Mouse (Mus musculus) forebrain, embryonic 11.5 days (tissue): ENCODE measurements around the gene Spock1. TPM values are rescaled to one million over a fixed set of nuclear protein-coding genes. Genes with fewer than 3 reads are reported as not detected.
A peak's percentile ranks its signal among the peaks of the same experiment; 100 is the strongest.

Source experiments
- ATAC-seq: fragments of 200-750 bp; cut with Nextera tagmentation; replicated peaks from 2 replicates; pipeline ENCODE4 v1.8.0; 2017; ENCODE audit warnings: moderate TSS enrichment; ENCODE audit not compliant: low FRiP score
- DNase-seq: peaks from one replicate; pipeline ENCODE4 v3.0.0-alpha.2; 2017; ENCODE audit warnings: low spot score
- H3K27ac ChIP-seq: fragments of 300-500 bp; sonication (generic); 2 replicates; pipeline ENCODE4 v1.5.1; 2014; ENCODE audit warnings: low read depth, low read length
- H3K27me3 ChIP-seq: fragments of 300-500 bp; sonication (generic); 2 replicates; pipeline ENCODE4 v1.6.1; 2014; ENCODE audit warnings: mild to moderate bottlenecking, low read length, mixed read lengths; ENCODE audit not compliant: control insufficient read depth, insufficient read depth
- H3K36me3 ChIP-seq: fragments of 300-500 bp; sonication (generic); 2 replicates; pipeline ENCODE4 v1.6.1; 2014; ENCODE audit warnings: mild to moderate bottlenecking, low read length, moderate library complexity, mixed read lengths; ENCODE audit not compliant: control insufficient read depth, insufficient read depth
- H3K4me1 ChIP-seq: fragments of 300-500 bp; sonication (generic); replicated peaks from 2 replicates; pipeline ENCODE4 v1.6.1; 2014; ENCODE audit warnings: low read length, mixed read lengths; ENCODE audit not compliant: control insufficient read depth, insufficient read depth
- H3K4me2 ChIP-seq: fragments of 300-500 bp; sonication (generic); 2 replicates; pipeline ENCODE4 v1.6.1; 2014; ENCODE audit warnings: low read depth, mild to moderate bottlenecking, low read length, moderate library complexity, mixed read lengths; ENCODE audit not compliant: severe bottlenecking
- H3K4me3 ChIP-seq: fragments of 300-500 bp; sonication (generic); 2 replicates; pipeline ENCODE4 v1.5.1; 2014; ENCODE audit warnings: low read depth, low read length
- H3K9ac ChIP-seq: fragments of 300-500 bp; sonication (generic); 2 replicates; pipeline ENCODE4 v1.6.1; 2014; ENCODE audit warnings: low read length
- H3K9me3 ChIP-seq: fragments of 300-500 bp; sonication (generic); 2 replicates; pipeline ENCODE4 v1.6.1; 2016; ENCODE audit warnings: low read length, mixed read lengths; ENCODE audit not compliant: control insufficient read depth
- WGBS: fragments of 180-500 bp; shearing (Covaris S2); extraction: QIAGEN DNeasy Blood & Tissue Kit; methylation state at CpG from one replicate; pipeline ENCODE4 v1.1.7; 2014; 5-methylcytosine and 5-hydroxymethylcytosine counted together
- polyA plus RNA-seq: library from polyadenylated mRNA; unstranded; fragments of >200 nt; fragmentation: Nextera tagmentation; extraction: Ambion mirVana; gene quantifications from 2 replicates; pipeline ENCODE4 v1.2.1, GENCODE M21; 2014

Spock1 gene
- polyA plus RNA-seq, 1 experiment from 2014 or later, result 4.0 TPM

DNA sequence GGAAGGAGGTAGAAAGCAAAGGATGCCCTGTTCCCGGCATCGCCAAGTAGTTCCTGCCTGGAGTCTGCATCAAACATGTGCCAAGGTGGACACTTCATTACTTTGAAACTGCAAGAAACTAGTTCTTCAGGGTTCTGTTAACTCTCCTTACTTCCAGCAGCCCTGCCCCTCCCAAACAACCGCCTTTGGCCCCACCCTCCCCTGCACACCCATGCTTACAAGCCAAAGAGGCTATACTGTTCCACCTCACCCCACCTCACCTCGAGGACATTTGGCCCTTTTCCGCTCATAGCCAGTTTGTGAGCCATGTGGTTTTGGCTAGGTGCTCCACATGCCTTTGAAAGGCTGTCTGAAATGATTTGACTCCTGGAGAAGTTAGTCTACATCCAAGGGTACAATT is 211.4 kb downstream of the Spock1 start:
- Histone ChIP-seq H3K4me1 (no peaks in the 10 kb centered on the region; the same call in 1 of the 2 replicates), H3K4me3 (no peak overlapping the region), H3K4me2 (no peak overlapping the region), H3K9ac (no peak overlapping the region), H3K27me3 (no peaks in the 10 kb centered on the region), H3K27ac (no peak overlapping the region), H3K36me3 (no peaks in the 10 kb centered on the region), H3K9me3 (no peaks in the 10 kb centered on the region)
- ATAC-seq (no peak), DNase-seq (no peak)
- WGBS, result 85% methylated on average over 5 of the region's 5 CpGs

DNA sequence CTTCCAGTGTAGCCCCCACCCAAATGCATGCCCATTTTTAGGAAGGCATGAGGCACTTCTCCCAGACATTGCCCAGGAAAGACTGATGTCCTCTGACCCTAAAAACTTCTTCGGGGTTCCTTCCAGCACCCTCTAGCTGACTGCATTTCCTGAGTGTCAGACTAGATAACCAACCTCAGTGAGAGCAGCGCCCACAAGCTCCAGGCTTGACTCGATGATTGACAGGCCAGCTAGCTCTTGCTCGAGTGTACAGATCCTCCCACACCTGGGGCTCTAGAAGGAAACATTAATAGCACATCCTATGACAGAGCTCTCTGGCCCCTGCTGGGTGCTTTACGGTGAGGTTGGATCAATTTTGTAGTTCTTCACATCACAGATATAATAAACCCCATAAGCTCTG is 219.2 kb downstream of the Spock1 start:
- DNase-seq (no peak), ATAC-seq (no peak)
- 86% methylated on average over 5 of the region's 5 CpGs for WGBS
- Histone ChIP-seq H3K9me3 (no peaks in the 10 kb centered on the region), H3K4me1 (no peaks in the 10 kb centered on the region; the same call in 1 of the 2 replicates), H3K4me2 (no peak overlapping the region), H3K27ac (no peak overlapping the region), H3K27me3 (no peaks in the 10 kb centered on the region), H3K9ac (no peak overlapping the region), H3K4me3 (no peak overlapping the region), H3K36me3 (no peaks in the 10 kb centered on the region)

DNA sequence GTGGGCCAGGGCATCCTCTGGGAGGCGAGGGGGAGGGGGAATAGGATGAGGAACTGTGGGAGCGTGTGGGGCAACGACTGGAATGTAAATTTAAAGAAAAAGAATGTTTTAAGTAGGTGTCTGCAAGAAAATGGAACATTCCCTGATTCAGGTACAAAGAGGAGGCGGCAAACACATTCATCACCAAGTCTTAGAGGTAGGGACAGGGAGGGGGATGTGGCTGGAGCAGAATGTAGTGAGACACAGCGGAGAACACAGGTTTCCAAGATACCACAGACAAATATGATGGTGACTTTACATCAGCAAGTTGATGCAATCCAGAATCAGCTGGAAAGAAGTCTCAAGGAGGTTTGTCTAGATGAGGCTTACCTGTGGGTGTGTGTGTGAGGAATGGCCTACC is 221.7 kb downstream of the Spock1 start:
- H3K27me3 ChIP-seq, result no peaks in the 10 kb centered on the region
- no peak overlapping the region for H3K4me3 ChIP-seq
- no peak overlapping the region for H3K27ac ChIP-seq
- H3K36me3 ChIP-seq, result no peaks in the 10 kb centered on the region
- ATAC-seq, result no peak
- H3K9me3 ChIP-seq, result no peaks in the 10 kb centered on the region
- H3K9ac ChIP-seq, result no peak overlapping the region
- H3K4me1 ChIP-seq, result no peaks in the 10 kb centered on the region
- 73% methylated on average over 5 of the region's 5 CpGs for WGBS
- no peak for DNase-seq
- no peak overlapping the region for H3K4me2 ChIP-seq

DNA sequence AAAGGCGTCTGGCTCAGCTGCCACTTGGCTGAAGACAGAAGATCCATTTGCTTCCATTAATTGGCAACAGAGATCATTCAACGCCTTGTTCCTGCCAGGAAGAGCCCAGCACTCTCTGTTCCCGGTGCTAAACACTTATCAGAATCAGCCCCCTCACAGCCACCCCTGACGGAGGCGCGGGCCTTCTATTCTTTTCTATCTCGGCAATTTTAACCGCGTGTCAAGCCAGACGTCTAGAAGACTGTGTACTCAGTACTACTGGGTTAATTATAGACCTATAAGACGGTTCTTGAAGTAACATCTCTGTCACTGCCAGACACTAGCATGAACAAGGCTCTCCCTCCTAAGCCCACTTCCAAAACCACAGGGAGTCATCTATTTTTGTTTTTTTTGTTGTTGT is 222.9 kb downstream of the Spock1 start:
- ATAC-seq (no peak), DNase-seq (no peak)
- H3K9me3 ChIP-seq, result no peaks in the 10 kb centered on the region
- no peaks in the 10 kb centered on the region for H3K4me1 ChIP-seq
- 80% methylated on average over 11 of the region's 11 CpGs for WGBS
- no peaks in the 10 kb centered on the region for H3K27me3 ChIP-seq
- no peaks in the 10 kb centered on the region for H3K36me3 ChIP-seq
- no peak overlapping the region for H3K27ac ChIP-seq
- H3K4me3 ChIP-seq, result no peak overlapping the region
- no peak overlapping the region for H3K9ac ChIP-seq
- no peak overlapping the region for H3K4me2 ChIP-seq

DNA sequence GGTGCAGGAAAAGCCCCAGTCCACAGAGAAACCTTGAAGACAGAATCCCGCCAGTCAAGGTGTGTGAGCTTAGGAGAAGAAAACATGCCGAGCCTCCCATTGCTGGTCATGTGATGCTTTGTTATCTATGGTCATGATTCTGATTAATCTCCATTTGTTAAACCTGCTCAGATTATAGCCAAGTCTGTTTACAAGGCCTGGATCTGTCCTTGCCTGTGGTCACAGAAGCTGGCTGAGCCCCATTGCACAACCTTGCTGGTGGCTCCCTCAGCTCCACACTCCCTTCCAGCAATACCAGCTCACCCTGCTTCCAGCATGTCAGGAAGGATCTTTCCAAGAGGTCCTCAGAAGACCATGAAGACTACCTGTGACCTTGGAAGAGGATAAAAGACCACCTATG is 228.5 kb downstream of the Spock1 start:
- Histone ChIP-seq H3K4me1 (no peaks in the 10 kb centered on the region), H3K9ac (no peak overlapping the region), H3K4me3 (no peak overlapping the region), H3K9me3 (no peaks in the 10 kb centered on the region), H3K36me3 (no peaks in the 10 kb centered on the region), H3K4me2 (no peak overlapping the region), H3K27ac (no peak overlapping the region), H3K27me3 (no peaks in the 10 kb centered on the region)
- ATAC-seq (no peak), DNase-seq (no peak)
- 84% methylated on average over 2 of the region's 2 CpGs for WGBS

DNA sequence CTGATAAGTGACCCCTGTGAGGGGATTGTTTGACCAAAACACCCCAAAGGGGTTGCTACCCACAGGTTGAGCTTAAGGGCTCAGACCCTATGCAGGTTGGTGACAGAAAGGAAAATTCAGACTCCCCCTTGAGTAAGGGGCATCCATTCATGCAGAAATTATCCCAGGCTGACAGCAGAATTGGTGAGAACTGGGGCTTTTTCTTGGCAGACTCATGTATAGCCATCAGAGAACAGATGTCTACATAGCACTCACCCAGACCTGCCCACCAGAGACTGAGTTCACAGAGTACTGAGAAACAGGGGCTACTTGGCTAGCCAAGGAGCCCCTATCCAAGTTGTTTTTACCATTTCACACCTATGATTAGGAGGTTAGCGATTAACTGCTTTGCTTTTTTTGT is 231.3 kb downstream of the Spock1 start:
- H3K4me2 ChIP-seq, result no peak overlapping the region
- H3K9me3 ChIP-seq, result no peaks in the 10 kb centered on the region
- no peaks in the 10 kb centered on the region for H3K4me1 ChIP-seq
- H3K4me3 ChIP-seq, result no peak overlapping the region
- H3K27me3 ChIP-seq, result no peaks in the 10 kb centered on the region
- no peak overlapping the region for H3K9ac ChIP-seq
- WGBS, result 100% methylated on average over 1 of the region's 1 CpGs
- ATAC-seq, result no peak
- H3K27ac ChIP-seq, result no peak overlapping the region
- no peaks in the 10 kb centered on the region for H3K36me3 ChIP-seq
- DNase-seq, result no peak

DNA sequence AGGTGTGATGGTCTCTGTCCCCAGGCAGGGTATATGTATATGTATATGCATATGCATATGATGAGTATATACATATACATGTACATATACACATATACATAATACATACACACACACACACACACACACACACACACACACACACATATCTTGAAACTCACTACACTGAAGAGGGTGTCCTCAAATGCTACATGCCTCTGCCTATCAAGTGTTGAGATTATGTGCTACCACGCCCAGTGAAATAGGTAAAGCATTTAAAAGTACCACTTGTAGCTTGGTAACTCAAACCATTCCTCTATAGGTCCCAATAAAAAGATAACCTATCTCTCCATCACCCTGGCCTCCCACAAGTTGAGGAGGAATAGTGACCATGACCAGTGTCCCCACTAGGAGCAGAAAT is 234.7 kb downstream of the Spock1 start:
- Histone ChIP-seq H3K36me3 (no peaks in the 10 kb centered on the region), H3K9ac (no peak overlapping the region), H3K4me3 (no peak overlapping the region), H3K4me2 (no peak overlapping the region), H3K9me3 (no peaks in the 10 kb centered on the region), H3K27ac (no peak overlapping the region), H3K27me3 (no peaks in the 10 kb centered on the region), H3K4me1 (no peaks in the 10 kb centered on the region)
- ATAC-seq (no peak), DNase-seq (no peak)
- WGBS, result 82% methylated on average over 1 of the region's 1 CpGs

DNA sequence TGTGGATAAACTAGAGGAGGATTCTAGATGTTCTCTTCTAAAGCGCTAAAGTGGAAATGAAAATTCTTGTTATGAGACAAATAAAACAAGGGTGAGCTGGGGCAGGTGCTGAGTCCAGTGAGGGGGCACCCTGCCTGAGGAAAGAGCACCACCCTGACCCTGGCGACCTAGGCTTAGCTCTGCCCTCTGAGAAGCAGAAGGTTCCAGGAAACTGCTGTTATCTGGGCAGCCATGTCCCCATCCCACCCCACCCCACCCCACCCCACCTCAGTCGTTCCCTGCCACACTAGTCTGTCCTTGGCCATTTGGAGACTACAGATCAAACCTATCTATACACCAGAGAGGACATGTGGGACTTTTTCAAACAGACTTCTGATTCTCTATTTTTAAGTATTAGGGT is 235.4 kb downstream of the Spock1 start:
- Histone ChIP-seq H3K4me2 (no peak overlapping the region), H3K27ac (no peak overlapping the region), H3K9me3 (no peaks in the 10 kb centered on the region), H3K27me3 (no peaks in the 10 kb centered on the region), H3K9ac (no peak overlapping the region), H3K4me3 (no peak overlapping the region), H3K4me1 (no peaks in the 10 kb centered on the region), H3K36me3 (no peaks in the 10 kb centered on the region)
- WGBS, result 84% methylated on average over 3 of the region's 3 CpGs
- DNase-seq, result no peak
- ATAC-seq, result 0 out of 2 replicates have a peak, but pooled peaks have one; percentile 55

DNA sequence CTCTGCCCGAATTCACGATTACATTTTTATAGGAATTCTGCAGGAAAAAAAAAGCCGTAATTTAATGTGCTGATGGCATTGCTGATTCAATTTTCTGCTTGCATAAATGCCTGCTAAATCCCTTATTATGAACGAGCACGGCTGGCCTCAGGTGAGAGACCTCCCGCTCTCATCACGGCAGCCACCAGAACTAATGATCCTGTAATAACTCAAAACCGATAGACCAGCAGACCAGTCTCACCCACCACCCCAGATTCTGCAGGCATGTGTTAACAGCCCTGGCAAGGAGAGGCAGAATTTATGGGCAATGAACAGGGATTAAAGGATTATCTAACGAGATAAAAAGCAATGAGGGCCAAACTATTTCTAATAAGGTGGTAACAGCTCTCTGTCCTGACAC is 236.2 kb downstream of the Spock1 start:
- Histone ChIP-seq H3K9ac (no peak overlapping the region), H3K27me3 (no peaks in the 10 kb centered on the region), H3K4me2 (no peak overlapping the region), H3K4me3 (no peak overlapping the region), H3K4me1 (no peaks in the 10 kb centered on the region), H3K27ac (no peak overlapping the region), H3K9me3 (no peaks in the 10 kb centered on the region), H3K36me3 (no peaks in the 10 kb centered on the region)
- no peak for DNase-seq
- WGBS, result 69% methylated on average over 9 of the region's 9 CpGs
- ATAC-seq, result no peak
